Mouse (Mus musculus) limb, embryonic 10.5 days (tissue): ENCODE results near the gene Snrnp25. TPM values are rescaled to one million over a fixed set of nuclear protein-coding genes. Genes with fewer than 3 reads are reported as not detected.
A peak's percentile ranks its signal among the peaks of the same experiment; 100 is the strongest.
"Not testable (repeated sequence)": the region's sequence is repeated elsewhere in the genome, so short reads cannot be mapped to it uniquely, and the experiment has no call there.

Source experiments
- DNase-seq: peaks from one replicate; pipeline ENCODE4 v3.0.0-alpha.2; 2017; ENCODE audit warnings: low spot score
- H3K27ac ChIP-seq: fragments of 300-500 bp; sonication (generic); 2 replicates; pipeline ENCODE4 v1.5.1; 2016; ENCODE audit warnings: mild to moderate bottlenecking
- H3K27me3 ChIP-seq: fragments of 300-500 bp; sonication (generic); 2 replicates; pipeline ENCODE4 v1.6.1; 2016; ENCODE audit warnings: low read depth, mild to moderate bottlenecking; ENCODE audit not compliant: poor library complexity, severe bottlenecking
- H3K36me3 ChIP-seq: fragments of 300-500 bp; sonication (generic); 2 replicates; pipeline ENCODE4 v1.6.1; 2016; ENCODE audit warnings: mild to moderate bottlenecking, moderate library complexity
- H3K4me1 ChIP-seq: fragments of 300-500 bp; sonication (generic); 2 replicates; pipeline ENCODE4 v1.6.1; 2016
- H3K4me3 ChIP-seq: fragments of 300-500 bp; sonication (generic); 2 replicates; pipeline ENCODE4 v1.5.1; 2016; ENCODE audit warnings: mild to moderate bottlenecking, moderate library complexity
- H3K9me3 ChIP-seq: fragments of 300-500 bp; sonication (generic); replicated peaks from 2 replicates; pipeline ENCODE4 v1.6.1; 2016; ENCODE audit warnings: mild to moderate bottlenecking
- WGBS: fragments of 180-500 bp; shearing (Covaris S2); methylation state at CpG from one replicate; pipeline ENCODE4 v1.1.7; 2016; 5-methylcytosine and 5-hydroxymethylcytosine counted together
- polyA plus RNA-seq: library from polyadenylated mRNA; unstranded; fragments of >200 nt; fragmentation: Nextera tagmentation; extraction: Ambion mirVana; gene quantifications from 2 replicates; pipeline ENCODE4 v1.2.1, GENCODE M21; 2016

The Snrnp25 gene
- polyA plus RNA-seq, 1 experiment from 2014 or later = 115 TPM

- Histone ChIP-seq H3K27me3 (peaks cover 30% of the 10 kb centered on the region), H3K36me3 (no peaks in the 10 kb centered on the region), H3K4me3 (no peak overlapping the region), H3K27ac (no peak overlapping the region), H3K4me1 (peaks cover 6% of the 10 kb centered on the region), H3K9me3 (no peaks in the 10 kb centered on the region)
- 69% methylated on average over 14 of the region's 14 CpGs for WGBS
- DNase-seq = no peak
Measured at GRCm38 (mm10) chr11:32198256-32198955, 6.8 kb upstream of the Snrnp25 start.

GRCm38 (mm10) chr11:32199230-32199629, 6.0 kb upstream of the Snrnp25 start:
- Histone ChIP-seq H3K4me3 (no peak overlapping the region), H3K27me3 (peaks cover 31% of the 10 kb centered on the region), H3K27ac (no peak overlapping the region; the same call in 1 of the 2 replicates), H3K9me3 (no peaks in the 10 kb centered on the region), H3K36me3 (no peaks in the 10 kb centered on the region), H3K4me1 (peaks cover 6% of the 10 kb centered on the region)
- DNase-seq = no peak
- WGBS = 54% methylated on average over 6 of the region's 6 CpGs

- H3K4me1 ChIP-seq = peaks cover 13% of the 10 kb centered on the region
- no peak within 1 kb of the TSS; the same call in 1 of the 2 replicates for H3K27ac ChIP-seq
- peaks cover 26% of the 10 kb centered on the region for H3K27me3 ChIP-seq
- no peaks in the 10 kb centered on the region for H3K36me3 ChIP-seq
- no peaks in the 10 kb centered on the region for H3K9me3 ChIP-seq
- no peak within 1 kb of the TSS for H3K4me3 ChIP-seq
- WGBS = 68% methylated on average over 10 of the region's 10 CpGs
- no peak for DNase-seq
Measured at GRCm38 (mm10) chr11:32200075-32200601, 5.1 kb upstream of the Snrnp25 start, which contains the start of gene Il9r. Gene Il9r, minus strand, starts transcription at chr11:32200279.

DNA sequence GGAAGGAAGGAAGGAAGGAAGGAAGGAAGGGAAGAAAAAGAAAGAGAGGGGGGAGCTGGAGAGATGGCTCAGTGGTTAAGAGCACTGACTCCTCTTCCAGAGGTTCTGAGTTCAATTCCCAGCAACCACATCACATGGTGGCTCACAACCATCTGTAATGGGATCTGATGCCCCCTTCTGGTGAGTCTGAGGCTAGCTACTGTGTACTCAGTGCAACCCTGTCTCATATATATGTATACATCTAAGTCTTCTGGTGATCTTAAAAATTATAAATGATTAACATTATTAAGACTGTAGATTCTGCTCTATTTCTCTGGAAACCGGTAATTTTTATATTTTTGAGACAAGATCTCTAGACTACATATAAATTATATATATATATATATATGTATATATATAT, 4.2 kb upstream of the Snrnp25 start:
- WGBS = 67% methylated on average over 1 of the region's 1 CpGs
- H3K36me3 ChIP-seq, H3K27ac ChIP-seq, H3K4me3 ChIP-seq, DNase-seq, H3K9me3 ChIP-seq: not testable (repeated sequence)
- H3K27me3 ChIP-seq = peaks cover 23% of the 10 kb centered on the region
- H3K4me1 ChIP-seq = peaks cover 16% of the 10 kb centered on the region

- 87% methylated on average over 11 of the region's 11 CpGs for WGBS
- no peaks in the 10 kb centered on the region for H3K9me3 ChIP-seq
- H3K27ac ChIP-seq = no peak overlapping the region
- H3K4me1 ChIP-seq = peaks cover 23% of the 10 kb centered on the region
- peaks cover 18% of the 10 kb centered on the region for H3K27me3 ChIP-seq
- H3K36me3 ChIP-seq = peaks cover 4% of the 10 kb centered on the region
- H3K4me3 ChIP-seq = no peak overlapping the region
- no peak for DNase-seq
Measured at GRCm38 (mm10) chr11:32201922-32202685, 3.1 kb upstream of the Snrnp25 start.

DNA sequence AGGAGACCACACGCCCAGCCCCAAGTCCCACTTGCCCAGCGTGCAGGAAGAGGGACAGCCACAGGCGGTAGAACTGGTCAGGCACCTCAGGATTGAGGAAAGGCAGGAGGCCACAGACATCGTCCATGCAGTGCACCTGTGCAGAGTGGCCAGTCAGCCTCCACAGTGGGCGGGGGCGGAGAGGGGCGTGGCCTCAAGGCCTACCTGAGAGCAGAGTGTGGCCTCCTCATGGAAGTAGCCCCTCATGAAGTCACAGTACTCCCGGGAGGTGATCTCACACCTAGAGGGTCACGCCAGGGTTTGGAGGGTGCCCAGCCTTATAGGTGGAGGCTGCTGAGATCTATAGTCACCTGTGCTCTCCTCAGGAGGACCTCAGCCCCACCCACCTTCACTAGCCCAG, 5.4 kb downstream of the Snrnp25 start:
- peaks cover 88% of the 10 kb centered on the region for H3K36me3 ChIP-seq

DNA sequence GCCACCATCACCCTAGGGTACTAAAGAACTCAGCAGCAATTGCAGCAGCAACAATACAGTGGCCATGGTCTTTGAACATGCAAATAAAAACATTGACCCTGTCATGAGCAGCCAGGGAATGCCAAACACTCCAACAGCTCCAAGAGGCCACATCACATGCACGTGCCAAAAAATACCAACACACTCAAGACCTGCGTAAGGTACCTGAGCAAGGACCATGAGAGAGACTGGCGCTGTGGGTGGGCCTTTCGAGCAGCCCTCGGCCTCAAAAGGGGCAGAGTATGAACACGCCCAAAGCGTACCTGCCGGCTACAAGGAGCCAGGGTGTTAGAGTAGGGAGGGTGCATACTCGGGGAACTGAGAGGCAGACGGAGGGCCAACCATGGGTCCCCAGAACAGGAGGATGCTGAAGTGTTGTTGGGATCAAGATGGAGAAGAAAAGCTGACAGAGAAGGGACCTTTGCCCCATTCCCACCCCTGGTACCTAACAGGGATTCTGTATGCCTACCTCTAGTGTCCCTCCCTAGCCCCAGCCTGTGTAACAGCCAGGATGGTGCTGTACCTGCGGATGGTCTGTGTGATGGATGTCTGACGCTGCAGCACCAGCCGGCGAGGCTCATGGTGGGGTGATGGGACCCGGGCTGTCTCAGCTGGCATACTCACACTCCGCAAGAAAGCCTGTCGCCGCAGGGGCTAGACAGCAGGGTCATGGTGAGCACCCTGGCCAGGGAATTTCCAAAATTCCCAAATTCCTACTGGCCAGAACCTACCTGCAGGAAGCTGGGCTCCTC, 10.4 kb downstream of the Snrnp25 start:
- H3K27me3 ChIP-seq = no peaks in the 10 kb centered on the region
- no peaks in the 10 kb centered on the region for H3K9me3 ChIP-seq
- no peak overlapping the region for H3K4me3 ChIP-seq
- DNase-seq = no peak
- 92% methylated on average over 18 of the region's 18 CpGs for WGBS
- peaks cover 16% of the 10 kb centered on the region for H3K4me1 ChIP-seq
- no peak overlapping the region for H3K27ac ChIP-seq
- H3K36me3 ChIP-seq = peaks cover 55% of the 10 kb centered on the region

More for the DNA sequence above, 5.4 kb downstream of the Snrnp25 start:
- Histone ChIP-seq H3K27me3 (no peaks in the 10 kb centered on the region), H3K4me3 (no peak overlapping the region), H3K4me1 (peaks cover 10% of the 10 kb centered on the region), H3K27ac (no peak overlapping the region), H3K9me3 (no peaks in the 10 kb centered on the region)
- no peak for DNase-seq
- 88% methylated on average over 9 of the region's 9 CpGs for WGBS

- no peaks in the 10 kb centered on the region for H3K9me3 ChIP-seq
- 29% methylated on average over 8 of the region's 8 CpGs for WGBS
- peak; percentile 78 for DNase-seq
- H3K4me1 ChIP-seq = peaks cover 29% of the 10 kb centered on the region
- no peak overlapping the region for H3K4me3 ChIP-seq
- H3K27ac ChIP-seq = peak overlapping the region; percentile 50; the same call in 1 of the 2 replicates
- H3K36me3 ChIP-seq = peaks cover 42% of the 10 kb centered on the region
- no peaks in the 10 kb centered on the region for H3K27me3 ChIP-seq
Measured at GRCm38 (mm10) chr11:32216851-32217250, 11.6 kb downstream of the Snrnp25 start.

GRCm38 (mm10) chr11:32218501-32219050, 13.4 kb downstream of the Snrnp25 start:
- WGBS = 69% methylated on average over 6 of the region's 6 CpGs
- no peak for DNase-seq
- Histone ChIP-seq H3K27me3 (peaks cover 7% of the 10 kb centered on the region; the same call in 1 of the 2 replicates), H3K4me1 (peaks cover 44% of the 10 kb centered on the region), H3K36me3 (peaks cover 24% of the 10 kb centered on the region), H3K9me3 (no peaks in the 10 kb centered on the region), H3K27ac (peak overlapping the region; percentile 32), H3K4me3 (no peak overlapping the region)

DNA sequence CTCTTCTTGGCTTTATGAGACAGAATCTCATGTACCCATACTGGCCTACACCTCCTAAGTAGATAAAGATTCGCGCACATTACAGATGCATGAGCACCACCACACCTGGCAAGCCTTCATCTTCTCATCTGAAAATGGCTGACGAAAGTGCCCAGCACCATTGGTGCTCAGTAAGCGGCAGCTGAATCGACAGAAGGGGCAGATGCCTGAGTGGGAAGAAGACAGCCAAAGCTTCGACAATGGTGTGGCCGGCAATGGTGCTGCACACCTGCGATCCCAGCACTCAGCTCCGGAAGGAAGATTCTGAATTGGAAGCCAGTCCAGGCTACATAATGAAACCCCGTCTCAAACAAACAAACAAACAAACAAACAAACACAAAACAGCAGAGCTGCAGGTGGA, 14.1 kb downstream of the Snrnp25 start:
- no peak for DNase-seq
- no peaks in the 10 kb centered on the region for H3K9me3 ChIP-seq
- no peak overlapping the region for H3K27ac ChIP-seq
- no peak overlapping the region for H3K4me3 ChIP-seq
- 91% methylated on average over 10 of the region's 10 CpGs for WGBS
- H3K36me3 ChIP-seq = peaks cover 17% of the 10 kb centered on the region
- H3K4me1 ChIP-seq = peaks cover 48% of the 10 kb centered on the region
- peaks cover 13% of the 10 kb centered on the region; the same call in 1 of the 2 replicates for H3K27me3 ChIP-seq

GRCm38 (mm10) chr11:32220607-32221224, 15.5 kb downstream of the Snrnp25 start:
- Histone ChIP-seq H3K4me3 (peak overlapping the region; percentile 92), H3K27ac (peak overlapping the region; percentile 93), H3K9me3 (no peaks in the 10 kb centered on the region), H3K27me3 (peaks cover 13% of the 10 kb centered on the region; the same call in 1 of the 2 replicates), H3K36me3 (peaks cover 4% of the 10 kb centered on the region), H3K4me1 (peaks cover 62% of the 10 kb centered on the region)
- WGBS = 33% methylated on average over 10 of the region's 10 CpGs
- no peak for DNase-seq
